Comparison of ENCODE assay signal across 25 mouse cellular contexts in genomic region chr4:57947476-57947875, GRCm38 (mm10). TPM values are rescaled to one million over a fixed set of nuclear protein-coding genes. Genes with fewer than 3 reads are reported as not detected.
DNase-seq lines count a peak whose midpoint lies in the region; ATAC-seq and TF ChIP-seq lines count a peak whose summit lies in the region.
"Had no signal": no experiment of that assay in that cellular context is flagged by ENCODE, and none has a peak within 500 bp of the region (broad histone marks: within the 10 kb centered on the region; RNA-seq: fewer than 3 reads in every experiment).

No protein-coding gene starts in this region.

- H3K27me3 ChIP-seq in kidney, embryonic 16.5 days (ENCODE audit: insufficient read depth, low read length), result no peaks in the 10 kb centered on the region
- no peaks in the 10 kb centered on the region for H3K27me3 ChIP-seq in midbrain, embryonic 11.5 days (ENCODE audit: control insufficient read depth, insufficient read depth, low read length)
- no peaks in the 10 kb centered on the region for H3K27me3 ChIP-seq in midbrain, embryonic 15.5 days (replicated peaks)
- no peaks in the 10 kb centered on the region for H3K27me3 ChIP-seq in intestine, postnatal 0 days (replicated peaks; ENCODE audit: control insufficient read depth, insufficient read depth, low read length)
- no peaks in the 10 kb centered on the region for H3K27me3 ChIP-seq in small intestine, adult 2 months (ENCODE audit: control insufficient read depth, insufficient read depth, low read length)
- no peaks in the 10 kb centered on the region for H3K27me3 ChIP-seq in forebrain, embryonic 12.5 days
- H3K27me3 ChIP-seq: forebrain, embryonic 15.5 days; heart, embryonic 12.5 days; limb, embryonic 15.5 days; midbrain, embryonic 12.5 days; neural tube, embryonic 13.5 days had no signal

- no peak for TF ChIP-seq CTCF in intestine, postnatal 0 days (IDR thresholded peaks at IDR 0.05; ENCODE audit: low read depth)
- no peak for TF ChIP-seq CTCF in small intestine, adult 2 months (IDR thresholded peaks at IDR 0.05; ENCODE audit: extremely low read depth, insufficient read length, insufficient replicate concordance, low read depth, low read length)

- DNase-seq in kidney, adult 11 months, result no peak
- DNase-seq in midbrain, embryonic 11.5 days (ENCODE audit: low spot score, missing footprints), result peak; percentile 53
- no peak for DNase-seq in cerebellum, adult 11-12 months
- DNase-seq: adrenal gland, adult 8-10 months; B cell, adult 2 months; cerebellum, adult 8-10 months; cerebellum, postnatal 25 days; heart, adult 2 months; lung, embryonic 14.5 days; right cerebral cortex, postnatal 4 days; thymus, postnatal 14 days had no signal

- H3K4me2 ChIP-seq in kidney, embryonic 16.5 days (replicated peaks; ENCODE audit: low read depth, low read length), result no peak overlapping the region
- no peak overlapping the region for H3K4me2 ChIP-seq in midbrain, embryonic 11.5 days
- no peak overlapping the region for H3K4me2 ChIP-seq in midbrain, embryonic 15.5 days
- H3K4me2 ChIP-seq in intestine, postnatal 0 days (replicated peaks; ENCODE audit: low read depth), result peak overlapping the region; percentile 30
- no peak overlapping the region for H3K4me2 ChIP-seq in forebrain, embryonic 12.5 days
- H3K4me2 ChIP-seq: forebrain, embryonic 15.5 days; heart, embryonic 12.5 days; hindbrain, embryonic 14.5 days; limb, embryonic 15.5 days; lung, embryonic 14.5 days; midbrain, embryonic 12.5 days; neural tube, embryonic 13.5 days had no signal

- peaks cover 74% of the 10 kb centered on the region for H3K36me3 ChIP-seq in kidney, embryonic 16.5 days (ENCODE audit: insufficient read depth, low read length)
- peaks cover 41% of the 10 kb centered on the region for H3K36me3 ChIP-seq in midbrain, embryonic 11.5 days (ENCODE audit: control insufficient read depth, insufficient read depth, low read length)
- H3K36me3 ChIP-seq in midbrain, embryonic 15.5 days (replicated peaks), result peaks cover 33% of the 10 kb centered on the region
- H3K36me3 ChIP-seq in intestine, postnatal 0 days (ENCODE audit: control insufficient read depth, insufficient read depth), result peaks cover 63% of the 10 kb centered on the region
- H3K36me3 ChIP-seq in small intestine, adult 2 months (ENCODE audit: control insufficient read depth, insufficient read depth, low read length), result peaks cover 77% of the 10 kb centered on the region
- H3K36me3 ChIP-seq in forebrain, embryonic 12.5 days (replicated peaks), result peaks cover 95% of the 10 kb centered on the region

- WGBS in kidney, embryonic 16.5 days, result 97% methylated on average over 4 of the region's 4 CpGs
- 96% methylated on average over 4 of the region's 4 CpGs for WGBS in midbrain, embryonic 11.5 days
- 93% methylated on average over 4 of the region's 4 CpGs for WGBS in midbrain, embryonic 15.5 days
- WGBS in intestine, postnatal 0 days, result 68% methylated on average over 4 of the region's 4 CpGs
- WGBS in small intestine, adult 2 months, result 27% methylated on average over 4 of the region's 4 CpGs
- WGBS in forebrain, embryonic 12.5 days, result 92% methylated on average over 4 of the region's 4 CpGs

- H3K9me3 ChIP-seq in kidney, embryonic 16.5 days (ENCODE audit: low read length), result peaks cover 3% of the 10 kb centered on the region; the same call in 1 of the 2 replicates
- peaks cover 3% of the 10 kb centered on the region; the same call in 1 of the 2 replicates for H3K9me3 ChIP-seq in midbrain, embryonic 11.5 days (ENCODE audit: control insufficient read depth, low read length)
- H3K9me3 ChIP-seq in midbrain, embryonic 15.5 days, result no peaks in the 10 kb centered on the region
- no peaks in the 10 kb centered on the region for H3K9me3 ChIP-seq in intestine, postnatal 0 days (ENCODE audit: control insufficient read depth)
- H3K9me3 ChIP-seq in forebrain, embryonic 12.5 days, result peaks cover 5% of the 10 kb centered on the region; the same call in 1 of the 2 replicates
- H3K9me3 ChIP-seq: forebrain, embryonic 15.5 days; limb, embryonic 15.5 days; neural tube, embryonic 13.5 days had no signal

- no peak overlapping the region for H3K9ac ChIP-seq in kidney, embryonic 16.5 days (replicated peaks; ENCODE audit: low read length)
- H3K9ac ChIP-seq in midbrain, embryonic 11.5 days (ENCODE audit: low read length), result no peak overlapping the region
- H3K9ac ChIP-seq in midbrain, embryonic 15.5 days, result no peak overlapping the region
- no peak overlapping the region for H3K9ac ChIP-seq in intestine, postnatal 0 days (ENCODE audit: low read depth, low read length)
- no peak overlapping the region for H3K9ac ChIP-seq in forebrain, embryonic 12.5 days
- H3K9ac ChIP-seq: forebrain, embryonic 15.5 days; heart, embryonic 12.5 days; hindbrain, embryonic 14.5 days; limb, embryonic 15.5 days; liver, embryonic 14.5 days; lung, embryonic 14.5 days; midbrain, embryonic 12.5 days; neural tube, embryonic 13.5 days had no signal

- ATAC-seq in kidney, embryonic 16.5 days (ENCODE audit: low FRiP score, low TSS enrichment), result 0 out of 2 replicates have a peak, but pooled peaks have one; percentile 32
- ATAC-seq in midbrain, embryonic 11.5 days (ENCODE audit: low FRiP score), result no peak
- no peak for ATAC-seq in midbrain, embryonic 15.5 days (replicated peaks)
- peak; percentile 84 for ATAC-seq in intestine, postnatal 0 days
- no peak for ATAC-seq in forebrain, embryonic 12.5 days (ENCODE audit: low FRiP score)
- ATAC-seq: forebrain, embryonic 15.5 days; inflammation-experienced regulatory T-cells, adult 6 months had no signal

- H3K4me1 ChIP-seq in kidney, embryonic 16.5 days (ENCODE audit: insufficient read depth, low read length), result peaks cover 8% of the 10 kb centered on the region; the same call in 1 of the 2 replicates
- no peaks in the 10 kb centered on the region for H3K4me1 ChIP-seq in midbrain, embryonic 11.5 days (ENCODE audit: control insufficient read depth, insufficient read depth, low read length)
- no peaks in the 10 kb centered on the region for H3K4me1 ChIP-seq in midbrain, embryonic 15.5 days
- peaks cover 16% of the 10 kb centered on the region for H3K4me1 ChIP-seq in intestine, postnatal 0 days (replicated peaks; ENCODE audit: control insufficient read depth, insufficient read depth, low read length)
- peaks cover 31% of the 10 kb centered on the region; the same call in 1 of the 2 replicates for H3K4me1 ChIP-seq in small intestine, adult 2 months (ENCODE audit: control insufficient read depth, insufficient read depth, insufficient read length, low read length)
- no peaks in the 10 kb centered on the region for H3K4me1 ChIP-seq in forebrain, embryonic 12.5 days
- H3K4me1 ChIP-seq: forebrain, embryonic 15.5 days; heart, embryonic 12.5 days; limb, embryonic 15.5 days; midbrain, embryonic 12.5 days; neural tube, embryonic 13.5 days had no signal

- TF ChIP-seq POLR2A in small intestine, adult 2 months (IDR thresholded peaks at IDR 0.05; ENCODE audit: low read depth, low read length), result no peak

- peak overlapping the region; percentile 36; the same call in 1 of the 2 replicates for H3K27ac ChIP-seq in kidney, embryonic 16.5 days (ENCODE audit: low read length)
- no peak overlapping the region for H3K27ac ChIP-seq in midbrain, embryonic 11.5 days (ENCODE audit: low read depth, low read length)
- H3K27ac ChIP-seq in midbrain, embryonic 15.5 days, result no peak overlapping the region
- H3K27ac ChIP-seq in intestine, postnatal 0 days (ENCODE audit: low read depth, low read length), result peak overlapping the region; percentile 87
- peak overlapping the region; percentile 97 for H3K27ac ChIP-seq in small intestine, adult 2 months (ENCODE audit: insufficient read depth, low read depth, low read length)
- H3K27ac ChIP-seq in forebrain, embryonic 12.5 days, result no peak overlapping the region
- H3K27ac ChIP-seq: forebrain, embryonic 15.5 days; heart, adult 2 months; hindbrain, embryonic 14.5 days; layer of hippocampus, adult 2 months; limb, embryonic 15.5 days; liver, embryonic 14.5 days; midbrain, embryonic 12.5 days; neural tube, embryonic 13.5 days had no signal

- no peak overlapping the region for H3K4me3 ChIP-seq in kidney, embryonic 16.5 days (ENCODE audit: low read length)
- no peak overlapping the region for H3K4me3 ChIP-seq in midbrain, embryonic 11.5 days (ENCODE audit: low read depth, low read length)
- no peak overlapping the region for H3K4me3 ChIP-seq in midbrain, embryonic 15.5 days
- no peak overlapping the region for H3K4me3 ChIP-seq in intestine, postnatal 0 days (ENCODE audit: low read depth, low read length)
- H3K4me3 ChIP-seq in small intestine, adult 2 months (ENCODE audit: low read depth, low read length), result no peak overlapping the region
- no peak overlapping the region for H3K4me3 ChIP-seq in forebrain, embryonic 12.5 days (replicated peaks)
- H3K4me3 ChIP-seq: forebrain, embryonic 15.5 days; heart, adult 2 months; heart, embryonic 12.5 days; layer of hippocampus, adult 2 months; limb, embryonic 15.5 days; midbrain, embryonic 12.5 days; neural tube, embryonic 13.5 days had no signal

RNA-seq across cellular contexts. Expression of gene Txn1, which starts 8.7 kb away (rescaled TPM):
- 426 and 432 TPM in 2 replicates for polyA plus RNA-seq in kidney, embryonic 16.5 days (2015; fragmentation: Nextera tagmentation; extraction: Ambion mirVana)
- polyA plus RNA-seq in midbrain, embryonic 11.5 days (2014; fragmentation: Nextera tagmentation; extraction: Ambion mirVana), result 404 and 408 TPM in 2 replicates
- polyA plus RNA-seq in midbrain, embryonic 15.5 days (2015; fragmentation: Nextera tagmentation; extraction: Ambion mirVana), result 255 and 270 TPM in 2 replicates
- polyA plus RNA-seq in intestine, postnatal 0 days (2015; fragmentation: Nextera tagmentation; extraction: Ambion mirVana), result 702 and 713 TPM in 2 replicates
- polyA plus RNA-seq in small intestine, adult 2 months (2012; rRNA removed), result 67.4 and 181 TPM in 2 replicates
- 379 and 381 TPM in 2 replicates for polyA plus RNA-seq in forebrain, embryonic 12.5 days (2016; fragmentation: Nextera tagmentation; extraction: Ambion mirVana)

RNA-seq across cellular contexts. Expression of gene D630039A03Rik, which starts 31.4 kb away (rescaled TPM):
- 1.7 and 2.2 TPM in 2 replicates for polyA plus RNA-seq in kidney, embryonic 16.5 days (2015; fragmentation: Nextera tagmentation; extraction: Ambion mirVana)
- 0.04 TPM in 1 of 2 replicates, not detected in the other for polyA plus RNA-seq in midbrain, embryonic 11.5 days (2014; fragmentation: Nextera tagmentation; extraction: Ambion mirVana)
- 0.05 and 0.08 TPM in 2 replicates for polyA plus RNA-seq in midbrain, embryonic 15.5 days (2015; fragmentation: Nextera tagmentation; extraction: Ambion mirVana)
- polyA plus RNA-seq in intestine, postnatal 0 days (2015; fragmentation: Nextera tagmentation; extraction: Ambion mirVana), result 6.6 and 7.0 TPM in 2 replicates
- 3.2 and 13.4 TPM in 2 replicates for polyA plus RNA-seq in small intestine, adult 2 months (2012; rRNA removed)
- not detected in 2 replicates for polyA plus RNA-seq in forebrain, embryonic 12.5 days (2016; fragmentation: Nextera tagmentation; extraction: Ambion mirVana)
- polyA plus RNA-seq: forebrain, embryonic 15.5 days had no signal

Comparison
In these comparisons a context has a peak if more than half of its experiments do, and no peak if none do; other contexts are left out.
1. ATAC-seq: peak in kidney, embryonic 16.5 days (single experiment) and intestine, postnatal 0 days (single experiment); none in midbrain, embryonic 11.5 days (single experiment), midbrain, embryonic 15.5 days (single experiment) and forebrain, embryonic 12.5 days (single experiment).
2. H3K27ac ChIP-seq: peak in kidney, embryonic 16.5 days (single experiment), intestine, postnatal 0 days (single experiment) and small intestine, adult 2 months (single experiment); none in midbrain, embryonic 11.5 days (single experiment), midbrain, embryonic 15.5 days (single experiment) and forebrain, embryonic 12.5 days (single experiment).